Mouse (Mus musculus): ENCODE data around the gene Zfp704. TPM values are rescaled to one million over a fixed set of nuclear protein-coding genes. Genes with fewer than 3 reads are reported as not detected.

Gene Zfp704
- total RNA-seq (2014; rRNA removed) (63.6 and 70.4 TPM in 2 replicates), polyA plus RNA-seq (2015; fragmentation: Nextera tagmentation; extraction: Ambion mirVana) (6.5 and 13.0 TPM in 2 replicates)

- 2% methylated on average over 67 of the region's 97 CpGs for WGBS
- peak; percentile 95 for ATAC-seq
- peak within 1 kb of the TSS; percentile 96 for H3K27ac ChIP-seq (ENCODE audit: low read depth, low read length)
Observed at GRCm38 (mm10) chr3:9609581-9610341, at the start of gene Zfp704. Gene Zfp704 (minus strand): TSS chr3:9610085.

GRCm38 (mm10) chr3:9633036-9634005, 23.4 kb upstream of the Zfp704 start:
- 0 out of 2 replicates have a peak, but pooled peaks cover 7% of the 10 kb centered on the region for H3K4me1 ChIP-seq (ENCODE audit: insufficient read depth)
- ATAC-seq (no peak), DNase-seq (no peak)
- no peak for TF ChIP-seq CTCF (IDR thresholded peaks at IDR 0.05; ENCODE audit: low read depth)
- no peak overlapping the region for H3K27ac ChIP-seq (ENCODE audit: low read depth, low read length)
- no peaks in the 10 kb centered on the region for H3K36me3 ChIP-seq (ENCODE audit: insufficient read depth)
- H3K4me3 ChIP-seq (ENCODE audit: low read depth, low read length): no peak overlapping the region
- no peak overlapping the region for H3K9ac ChIP-seq
- WGBS: 89% methylated on average over 10 of the region's 10 CpGs
- no peaks in the 10 kb centered on the region for H3K9me3 ChIP-seq (ENCODE audit: low read length)
- H3K4me2 ChIP-seq (ENCODE audit: low read depth): no peak overlapping the region
- no peaks in the 10 kb centered on the region for H3K27me3 ChIP-seq (ENCODE audit: insufficient read depth, low read length)

More at GRCm38 (mm10) chr3:9609581-9610341, at the start of gene Zfp704:
- Histone ChIP-seq H3K4me1 (ENCODE audit: insufficient read depth) (peaks cover 10% of the 10 kb centered on the region), H3K4me2 (ENCODE audit: low read depth) (peak within 1 kb of the TSS; percentile 82), H3K36me3 (ENCODE audit: insufficient read depth) (no peaks in the 10 kb centered on the region), H3K9me3 (ENCODE audit: low read length) (no peaks in the 10 kb centered on the region), H3K9ac (peak within 1 kb of the TSS; percentile 84), H3K27me3 (ENCODE audit: insufficient read depth, low read length) (no peaks in the 10 kb centered on the region), H3K4me3 (ENCODE audit: low read depth, low read length) (peak within 1 kb of the TSS; percentile 90)
- peak; percentile 74 for TF ChIP-seq CTCF (IDR thresholded peaks at IDR 0.05; ENCODE audit: low read depth)
- peak; percentile 91 for DNase-seq

- no peak for TF ChIP-seq CTCF (IDR thresholded peaks at IDR 0.05; ENCODE audit: low read depth)
- Histone ChIP-seq H3K36me3 (ENCODE audit: insufficient read depth) (no peaks in the 10 kb centered on the region), H3K27ac (ENCODE audit: low read depth, low read length) (no peak overlapping the region), H3K27me3 (ENCODE audit: insufficient read depth, low read length) (no peaks in the 10 kb centered on the region), H3K9me3 (ENCODE audit: low read length) (no peaks in the 10 kb centered on the region), H3K9ac (0 out of 2 replicates have a peak overlapping the region, but pooled peaks have one; percentile 22), H3K4me2 (ENCODE audit: low read depth) (peak overlapping the region; percentile 42), H3K4me1 (ENCODE audit: insufficient read depth) (0 out of 2 replicates have a peak, but pooled peaks cover 7% of the 10 kb centered on the region), H3K4me3 (ENCODE audit: low read depth, low read length) (peak overlapping the region; percentile 9; the same call in 1 of the 2 replicates)
- DNase-seq: peak; percentile 69
- peak; percentile 85 for ATAC-seq
- 5% methylated on average over 17 of the region's 17 CpGs for WGBS
Observed at GRCm38 (mm10) chr3:9629951-9630350, 20.1 kb upstream of the Zfp704 start.

GRCm38 (mm10) chr3:9628041-9628440, 18.2 kb upstream of the Zfp704 start:
- no peak for TF ChIP-seq CTCF (IDR thresholded peaks at IDR 0.05; ENCODE audit: low read depth)
- Histone ChIP-seq H3K9me3 (ENCODE audit: low read length) (no peaks in the 10 kb centered on the region), H3K36me3 (ENCODE audit: insufficient read depth) (no peaks in the 10 kb centered on the region), H3K4me1 (ENCODE audit: insufficient read depth) (0 out of 2 replicates have a peak, but pooled peaks cover 7% of the 10 kb centered on the region), H3K27ac (ENCODE audit: low read depth, low read length) (no peak overlapping the region), H3K4me2 (ENCODE audit: low read depth) (no peak overlapping the region), H3K9ac (no peak overlapping the region), H3K4me3 (ENCODE audit: low read depth, low read length) (no peak overlapping the region), H3K27me3 (ENCODE audit: insufficient read depth, low read length) (no peaks in the 10 kb centered on the region)
- WGBS: 81% methylated on average over 4 of the region's 4 CpGs
- DNase-seq: no peak
- no peak for ATAC-seq

- Histone ChIP-seq H3K4me1 (ENCODE audit: insufficient read depth) (0 out of 2 replicates have a peak, but pooled peaks cover 7% of the 10 kb centered on the region), H3K4me2 (ENCODE audit: low read depth) (no peak overlapping the region), H3K36me3 (ENCODE audit: insufficient read depth) (no peaks in the 10 kb centered on the region), H3K27ac (ENCODE audit: low read depth, low read length) (no peak overlapping the region), H3K9me3 (ENCODE audit: low read length) (no peaks in the 10 kb centered on the region), H3K27me3 (ENCODE audit: insufficient read depth, low read length) (no peaks in the 10 kb centered on the region), H3K9ac (no peak overlapping the region), H3K4me3 (ENCODE audit: low read depth, low read length) (no peak overlapping the region)
- no peak for TF ChIP-seq CTCF (IDR thresholded peaks at IDR 0.05; ENCODE audit: low read depth)
- 82% methylated on average over 5 of the region's 5 CpGs for WGBS
- no peak for ATAC-seq
- DNase-seq: no peak
Observed at GRCm38 (mm10) chr3:9626149-9626548, 16.3 kb upstream of the Zfp704 start.

GRCm38 (mm10) chr3:9620611-9621010, 10.7 kb upstream of the Zfp704 start:
- no peak overlapping the region for H3K4me2 ChIP-seq (ENCODE audit: low read depth)
- no peaks in the 10 kb centered on the region for H3K36me3 ChIP-seq (ENCODE audit: insufficient read depth)
- WGBS: 92% methylated on average over 12 of the region's 12 CpGs
- H3K4me1 ChIP-seq (ENCODE audit: insufficient read depth): no peaks in the 10 kb centered on the region
- ATAC-seq (no peak), DNase-seq (no peak)
- no peak for TF ChIP-seq CTCF (IDR thresholded peaks at IDR 0.05; ENCODE audit: low read depth)
- H3K9ac ChIP-seq: no peak overlapping the region
- H3K4me3 ChIP-seq (ENCODE audit: low read depth, low read length): no peak overlapping the region
- H3K27me3 ChIP-seq (ENCODE audit: insufficient read depth, low read length): no peaks in the 10 kb centered on the region
- no peak overlapping the region for H3K27ac ChIP-seq (ENCODE audit: low read depth, low read length)
- H3K9me3 ChIP-seq (ENCODE audit: low read length): no peaks in the 10 kb centered on the region
